Mouse (Mus musculus) intestine, postnatal 0 days (tissue): ENCODE measurements at regions not wholly inside any gene's neighbourhood (a gene's known extent, or its start where the extent isn't known, plus 50 kb on each side); places are given as distances from the start of the nearest gene placed in this dataset.

Experiments used
- ATAC-seq: fragments of 200-750 bp; cut with Nextera tagmentation; 2 replicates; pipeline ENCODE4 v1.8.0; 2017; ENCODE audit warnings: mild to moderate bottlenecking, moderate TSS enrichment, moderate library complexity
- H3K27ac ChIP-seq: fragments of 300-500 bp; sonication (generic); 2 replicates; pipeline ENCODE4 v1.5.1; 2014; ENCODE audit warnings: mild to moderate bottlenecking, low read depth, low read length, moderate library complexity
- H3K27me3 ChIP-seq: fragments of 300-500 bp; sonication (generic); replicated peaks from 2 replicates; pipeline ENCODE4 v1.6.1; 2014; ENCODE audit warnings: low read length, mixed read lengths; ENCODE audit not compliant: control insufficient read depth, insufficient read depth
- H3K36me3 ChIP-seq: fragments of 300-500 bp; sonication (generic); 2 replicates; pipeline ENCODE4 v1.6.1; 2014; ENCODE audit warnings: mild to moderate bottlenecking, moderate library complexity; ENCODE audit not compliant: control insufficient read depth, insufficient read depth
- H3K4me1 ChIP-seq: fragments of 300-500 bp; sonication (generic); replicated peaks from 2 replicates; pipeline ENCODE4 v1.6.1; 2014; ENCODE audit warnings: antibody characterized with exemption, low read length, mixed read lengths; ENCODE audit not compliant: control insufficient read depth, insufficient read depth
- H3K4me2 ChIP-seq: fragments of 300-500 bp; sonication (generic); replicated peaks from 2 replicates; pipeline ENCODE4 v1.6.1; 2014; ENCODE audit warnings: low read depth, mild to moderate bottlenecking, moderate library complexity
- H3K4me3 ChIP-seq: fragments of 300-500 bp; sonication (generic); 2 replicates; pipeline ENCODE4 v1.5.1; 2014; ENCODE audit warnings: low read depth, low read length
- H3K9ac ChIP-seq: fragments of 300-500 bp; sonication (generic); 2 replicates; pipeline ENCODE4 v1.6.1; 2014; ENCODE audit warnings: mild to moderate bottlenecking, low read depth, low read length
- H3K9me3 ChIP-seq: fragments of 300-500 bp; sonication (generic); 2 replicates; pipeline ENCODE4 v1.6.1; 2016; ENCODE audit warnings: mixed run types; ENCODE audit not compliant: control insufficient read depth
- CTCF ChIP-seq: sonication (generic); IDR thresholded peaks from 2 replicates; pipeline ENCODE4 v1.5.1; 2016; ENCODE audit warnings: low read depth, mild to moderate bottlenecking, control low read depth, antibody characterized with exemption, moderate library complexity
- WGBS: fragments of 180-500 bp; shearing (Covaris S2); extraction: QIAGEN DNeasy Blood & Tissue Kit; methylation state at CpG from one replicate; pipeline ENCODE4 v1.1.7; 2014; 5-methylcytosine and 5-hydroxymethylcytosine counted together

DNA sequence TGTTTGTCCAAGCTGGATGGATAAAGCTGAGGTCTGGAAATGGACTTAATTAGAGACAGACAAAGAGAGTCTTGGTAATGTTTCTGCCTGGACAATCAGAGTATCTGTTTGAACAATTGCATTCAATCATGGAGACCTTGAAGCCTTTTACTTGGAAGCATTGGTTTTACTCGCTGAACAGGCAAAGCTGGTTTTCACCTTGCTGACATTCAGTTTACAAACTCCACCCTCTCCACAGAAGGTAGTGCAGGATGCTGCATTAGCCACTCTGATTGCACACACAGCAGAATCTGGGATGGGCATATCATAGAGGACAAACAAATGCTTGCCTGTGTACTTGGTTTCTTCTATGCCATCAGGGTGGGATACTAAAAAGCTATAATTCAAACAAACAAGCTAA is 541.4 kb downstream of the Adra2a start:
- no peak overlapping the region for H3K27ac ChIP-seq
- H3K4me3 ChIP-seq, result no peak overlapping the region
- H3K27me3 ChIP-seq, result no peaks in the 10 kb centered on the region
- H3K9ac ChIP-seq, result no peak overlapping the region
- H3K4me1 ChIP-seq, result no peaks in the 10 kb centered on the region
- WGBS, result 29% methylated on average over 1 of the region's 1 CpGs
- H3K36me3 ChIP-seq, result no peaks in the 10 kb centered on the region
- H3K9me3 ChIP-seq, result no peaks in the 10 kb centered on the region
- no peak overlapping the region for H3K4me2 ChIP-seq
- no peak for TF ChIP-seq CTCF
- no peak for ATAC-seq

DNA sequence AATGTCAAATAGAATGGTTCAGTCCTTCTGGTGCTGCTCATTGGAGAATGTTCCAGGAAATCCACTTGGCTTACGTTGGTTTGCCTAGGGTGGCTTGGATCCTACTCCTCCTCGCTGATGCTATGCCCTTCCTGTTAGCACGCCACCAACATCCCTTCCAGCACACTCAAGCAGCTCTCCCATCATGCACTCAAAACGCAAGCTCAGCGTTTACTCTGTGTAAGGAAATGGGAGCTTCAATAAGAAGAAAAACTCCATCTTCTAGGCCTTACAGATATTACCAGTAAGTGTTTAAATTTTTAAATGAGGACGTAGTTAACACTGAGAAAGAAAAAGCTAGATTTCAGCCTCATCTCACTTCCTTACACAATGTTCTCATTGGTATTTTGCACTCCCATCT is 523.7 kb downstream of the Gpam start:
- Histone ChIP-seq H3K4me3 (no peak overlapping the region), H3K27ac (no peak overlapping the region), H3K4me1 (no peaks in the 10 kb centered on the region), H3K27me3 (no peaks in the 10 kb centered on the region), H3K9ac (no peak overlapping the region), H3K36me3 (no peaks in the 10 kb centered on the region), H3K9me3 (no peaks in the 10 kb centered on the region), H3K4me2 (no peak overlapping the region)
- ATAC-seq, result no peak
- no peak for TF ChIP-seq CTCF
- WGBS, result 87% methylated on average over 6 of the region's 6 CpGs

DNA sequence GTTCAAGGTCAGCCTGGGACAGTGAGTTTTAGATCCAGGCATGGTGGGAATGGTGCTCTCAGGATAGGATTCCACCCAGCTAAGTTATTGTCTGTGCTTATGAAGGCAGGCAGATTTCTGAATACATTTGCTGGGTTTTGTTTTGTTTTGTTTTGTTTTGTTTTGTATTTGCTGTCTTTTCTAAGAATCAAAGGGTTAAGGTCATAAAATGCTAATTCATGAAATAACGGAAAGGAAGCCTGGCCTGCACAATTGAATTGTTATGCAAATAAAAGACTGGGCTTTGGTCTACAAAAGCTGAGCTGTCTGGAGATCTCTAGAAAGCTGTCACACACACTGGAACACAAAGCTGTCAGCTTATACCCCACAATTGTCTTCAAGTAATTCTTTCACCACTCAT is 521.7 kb downstream of the Gpam start:
- no peak for TF ChIP-seq CTCF
- Histone ChIP-seq H3K36me3 (no peaks in the 10 kb centered on the region), H3K27me3 (no peaks in the 10 kb centered on the region), H3K4me1 (no peaks in the 10 kb centered on the region), H3K9me3 (no peaks in the 10 kb centered on the region), H3K4me3 (no peak overlapping the region), H3K4me2 (no peak overlapping the region), H3K9ac (no peak overlapping the region), H3K27ac (no peak overlapping the region)
- no peak for ATAC-seq
- WGBS, result 60% methylated on average over 1 of the region's 1 CpGs

DNA sequence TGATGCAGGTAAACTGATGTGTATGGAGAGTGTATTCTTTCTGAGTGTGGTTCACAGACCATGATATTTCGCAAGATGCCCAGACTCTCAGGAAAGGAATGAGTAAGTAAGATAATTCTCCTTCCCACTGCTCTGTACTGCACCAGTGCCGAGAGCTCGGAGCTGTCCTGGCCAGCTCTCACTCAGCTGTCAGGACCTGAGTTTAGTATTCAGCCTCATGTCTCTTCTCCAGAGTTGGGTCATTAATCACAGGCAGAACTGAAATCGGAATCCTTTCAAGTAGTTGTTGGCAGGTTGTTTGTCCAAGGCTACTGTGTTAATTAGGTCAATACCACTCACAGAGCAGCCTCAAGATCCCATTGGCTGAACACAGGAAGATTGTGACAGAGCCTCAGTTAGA is 510.1 kb downstream of the Gpam start:
- TF ChIP-seq CTCF, result no peak
- Histone ChIP-seq H3K4me1 (no peaks in the 10 kb centered on the region), H3K27me3 (no peaks in the 10 kb centered on the region), H3K4me3 (no peak overlapping the region), H3K36me3 (no peaks in the 10 kb centered on the region), H3K4me2 (no peak overlapping the region), H3K27ac (no peak overlapping the region), H3K9ac (no peak overlapping the region), H3K9me3 (no peaks in the 10 kb centered on the region; the same call in 1 of the 2 replicates)
- 51% methylated on average over 4 of the region's 4 CpGs for WGBS
- no peak for ATAC-seq
